Mouse (Mus musculus): Measurements from ENCODE around the gene Ppat. TPM values are rescaled to one million over a fixed set of nuclear protein-coding genes. Genes with fewer than 3 reads are reported as not detected.

Gene Ppat
- total RNA-seq, 2 experiments from 2014 or later, result 19.8 to 22.0 TPM

- intact Hi-C loops (cut with DNase I), result no loop called here
- DNase-seq, result no peak
Measured at GRCm38 (mm10) chr5:76892608-76893007, 58.8 kb downstream of the Ppat start.

GRCm38 (mm10) chr5:76887011-76887410 lies 64.4 kb downstream of the Ppat start:
- DNase-seq, result no peak
- intact Hi-C loops (cut with DNase I), result no loop called here

- no peak for DNase-seq
- intact Hi-C loops (cut with DNase I), result no loop called here
Measured at GRCm38 (mm10) chr5:76884107-76884506, 67.3 kb downstream of the Ppat start.

- intact Hi-C loops (cut with DNase I), result no loop called here
- no peak for DNase-seq
Measured at GRCm38 (mm10) chr5:76876106-76876758, 75.1 kb downstream of the Ppat start.

GRCm38 (mm10) chr5:76869553-76869952 lies 81.8 kb downstream of the Ppat start:
- DNase-seq, result no peak
- intact Hi-C loops (cut with DNase I), result no loop called here

- intact Hi-C loops (cut with DNase I), result no loop called here
- DNase-seq, result no peak
Measured at GRCm38 (mm10) chr5:76868693-76869286, 82.6 kb downstream of the Ppat start.

GRCm38 (mm10) chr5:76866819-76867218 lies 84.6 kb downstream of the Ppat start:
- no peak for DNase-seq
- intact Hi-C loops (cut with DNase I), result no loop called here

Other genes starting within 250 kb of the Ppat start
- gene Aasdh, start 46.1 kb downstream of the Ppat start, total RNA-seq (2021), result 10 to 100 TPM; 25.5 to 27.0 TPM
- 100 to 1,000 TPM; 109 to 118 TPM for gene Paics, start 271 bp downstream of the Ppat start, total RNA-seq (2021)
- 100 to 1,000 TPM; 121 to 134 TPM for gene Srp72, start 23.1 kb upstream of the Ppat start, total RNA-seq (2021)
- under 1 TPM in 1 of 2 experiments, not detected in 1; 0.88 TPM for gene Arl9, start 52.5 kb upstream of the Ppat start, total RNA-seq (2021)
- gene Thegl, start 64.4 kb upstream of the Ppat start, total RNA-seq (2021), result 1 to 10 TPM; 2.7 to 3.3 TPM
- 10 to 100 TPM; 11.1 to 13.7 TPM for gene Hopx, start 163.5 kb upstream of the Ppat start, total RNA-seq (2021)

All from left cerebral cortex, postnatal 4 days (tissue).